Mouse (Mus musculus) testis, postnatal 10 days (tissue): ENCODE measurements at regions not wholly inside any gene's neighbourhood (a gene's known extent, or its start where the extent isn't known, plus 50 kb on each side); places are given as distances from the start of the nearest gene placed in this dataset.

Experiments
- DNase-seq: peaks from one replicate; pipeline ENCODE4 v3.0.0; 2021; ENCODE audit warnings: low spot score

DNA sequence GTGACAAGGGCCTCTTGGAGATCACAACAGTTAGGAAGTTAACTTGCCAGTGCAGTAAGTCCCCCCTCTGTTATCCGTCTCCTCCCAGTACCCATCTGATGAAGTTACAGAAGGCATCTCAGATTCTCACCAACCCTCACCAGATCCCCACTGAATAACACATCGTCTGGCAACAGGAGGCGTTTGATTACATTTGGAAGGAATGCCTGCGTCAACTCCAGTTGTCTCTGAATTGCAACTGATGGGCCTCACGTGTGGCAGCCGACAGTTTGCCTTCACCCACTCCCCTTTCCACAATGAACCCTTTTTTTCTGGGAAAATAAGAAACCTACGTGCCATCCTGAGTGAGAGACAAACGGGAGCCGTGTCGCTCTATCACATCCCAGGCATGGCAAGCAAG is 64.8 kb upstream of the Bcl6 start:
- DNase-seq = no peak

DNA sequence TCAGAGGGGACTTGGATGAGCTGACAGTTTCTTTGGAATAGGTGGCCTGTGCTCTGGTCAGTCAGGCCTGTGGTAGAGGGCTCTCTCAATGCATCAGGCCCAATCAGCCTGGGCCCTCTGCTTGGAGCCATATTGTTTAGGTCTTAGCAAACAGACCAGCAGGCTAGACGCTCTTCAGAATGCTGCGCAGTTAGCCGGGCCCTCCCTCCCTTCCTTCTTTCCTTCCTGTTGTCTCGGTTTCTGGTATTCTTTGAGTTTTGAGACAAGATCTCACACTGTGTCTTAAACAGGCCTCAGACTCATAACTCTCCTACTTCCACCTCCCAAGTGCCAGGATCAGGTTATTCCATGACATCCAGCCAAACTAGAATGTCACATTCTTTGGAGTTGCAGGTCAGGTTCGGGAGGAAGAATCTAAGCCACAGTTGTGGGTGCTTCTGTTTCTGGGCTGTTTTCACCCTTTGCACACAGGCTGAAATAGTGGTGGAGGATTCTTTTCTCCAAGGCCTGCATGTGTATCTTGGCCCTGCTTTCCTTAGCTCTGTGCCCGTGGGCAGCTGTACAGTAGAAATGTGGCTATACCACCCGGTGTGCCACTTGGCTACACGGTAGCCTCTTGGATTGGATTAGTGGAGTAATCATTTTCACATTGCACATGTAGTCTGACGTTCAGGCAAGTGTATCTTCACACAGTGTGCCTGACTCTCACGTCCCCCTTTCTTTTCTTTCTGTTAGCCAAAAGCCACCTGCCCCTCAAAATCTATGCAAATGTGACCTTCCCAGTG is 62.4 kb upstream of the Bcl6 start:
- DNase-seq = no peak

DNA sequence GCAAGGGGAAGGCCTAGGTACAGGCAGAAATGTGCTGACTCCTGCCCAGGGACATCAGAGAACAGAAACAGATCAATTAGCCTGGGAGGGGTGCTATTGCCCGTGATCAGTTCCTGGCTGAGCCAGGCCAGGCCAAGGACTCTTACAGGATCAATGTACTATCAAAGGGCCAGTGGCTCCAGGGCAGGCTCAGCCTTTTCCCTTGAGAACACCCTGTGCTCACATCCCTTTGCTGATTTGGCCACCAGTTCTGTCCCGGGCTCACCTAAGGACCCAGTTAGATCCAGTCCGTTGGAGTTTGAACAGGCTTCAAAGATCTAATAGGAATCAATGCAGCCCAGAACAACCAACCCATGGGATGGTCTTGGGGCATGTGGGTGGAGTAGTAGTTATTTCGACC is 55.1 kb upstream of the Bcl6 start:
- no peak for DNase-seq

DNA sequence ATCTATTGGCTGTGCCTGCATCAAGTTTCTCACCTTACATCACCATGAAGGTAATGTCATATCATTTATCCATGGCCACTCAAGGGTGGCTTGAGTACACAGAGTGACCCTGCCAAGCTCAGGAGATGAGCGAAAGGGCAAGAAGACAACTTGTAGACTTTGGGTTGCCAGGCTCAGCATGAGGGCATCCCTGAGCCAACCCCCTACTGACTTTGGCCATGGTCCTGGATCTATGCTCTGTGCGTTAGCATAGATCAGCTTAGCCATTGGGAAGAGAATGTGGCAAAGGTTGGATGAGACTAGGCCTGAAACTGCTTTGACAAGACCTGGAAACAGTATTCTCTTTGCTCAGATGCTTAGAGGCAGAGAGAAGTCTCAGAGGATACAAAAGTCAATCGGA is 54.3 kb upstream of the Bcl6 start:
- no peak for DNase-seq

DNA sequence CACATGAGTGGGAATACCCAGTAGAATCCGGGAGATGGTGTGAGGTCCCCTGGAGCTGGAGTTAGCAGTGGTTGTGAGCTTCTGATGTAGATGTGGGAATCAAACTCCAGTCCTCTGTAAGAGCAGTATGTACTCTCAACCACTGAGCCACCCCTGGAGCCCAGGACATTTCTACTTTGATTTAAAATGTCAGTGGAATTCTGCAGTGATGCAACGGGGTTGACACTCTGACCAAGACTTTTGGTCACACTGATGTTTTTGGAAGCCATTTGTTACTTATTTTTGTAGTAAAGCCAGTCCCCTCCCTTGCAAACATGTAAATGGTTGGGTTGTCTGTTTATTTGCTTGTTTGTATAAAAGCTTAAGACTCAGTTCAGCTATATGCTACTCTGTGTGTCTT is 53.6 kb upstream of the Bcl6 start:
- no peak for DNase-seq

DNA sequence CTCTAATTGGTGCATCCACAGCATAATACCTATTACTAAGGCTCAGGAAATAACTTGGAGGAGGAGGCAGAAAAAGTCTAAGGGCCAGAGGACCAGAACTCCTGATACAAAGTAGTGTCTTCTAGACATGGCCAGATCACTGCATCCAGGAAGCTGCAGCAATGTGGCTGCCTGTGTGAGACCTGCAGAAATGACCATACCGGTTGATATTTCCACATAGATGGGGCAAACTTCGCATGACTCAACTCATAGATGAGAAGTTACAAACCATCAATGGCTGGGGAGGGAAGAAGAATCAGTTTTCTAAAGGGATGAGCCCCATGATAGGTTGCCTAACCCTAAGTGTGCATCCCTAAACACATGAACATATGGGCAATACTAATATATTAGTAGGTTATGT is 52.8 kb upstream of the Bcl6 start:
- DNase-seq = no peak

DNA sequence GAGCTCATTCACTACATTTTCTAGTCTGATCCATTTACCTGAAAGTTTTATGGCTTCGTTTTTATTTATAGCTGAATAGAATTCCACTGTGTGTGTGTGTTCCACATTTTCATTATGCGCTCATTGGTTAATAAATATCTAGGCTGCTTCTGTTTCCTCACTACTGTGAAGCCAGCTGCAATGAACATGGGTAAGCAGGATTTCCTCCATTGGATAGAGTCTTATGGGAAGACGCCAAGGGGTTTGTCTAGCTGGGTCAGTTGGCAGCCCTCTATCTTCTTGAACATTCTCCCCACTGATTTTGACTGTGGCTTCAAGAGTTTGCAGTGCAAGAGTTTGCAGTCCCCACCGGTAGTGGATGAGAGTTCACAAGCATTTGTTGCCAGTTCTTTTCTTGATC is 51.1 kb upstream of the Bcl6 start:
- DNase-seq = no peak
